In genomic region chr5:148501228-148501957, GRCm38 (mm10) we compare ENCODE assay signal across 30 mouse cellular contexts. TPM values are rescaled to one million over a fixed set of nuclear protein-coding genes. Genes with fewer than 3 reads are reported as not detected.
DNase-seq lines count a peak whose midpoint lies in the region; ATAC-seq and TF ChIP-seq lines count a peak whose summit lies in the region.
"Had no signal": no experiment of that assay in that cellular context is flagged by ENCODE, and none has a peak within 500 bp of the region (broad histone marks: within the 10 kb centered on the region; RNA-seq: fewer than 3 reads in every experiment).

No protein-coding gene starts in this region.

- no peak overlapping the region for H3K27ac ChIP-seq in midbrain, embryonic 11.5 days (ENCODE audit: low read depth, low read length)
- H3K27ac ChIP-seq: heart, adult 2 months; hindbrain, embryonic 14.5 days; intestine, embryonic 15.5 days; kidney, postnatal 0 days; liver, embryonic 14.5 days; macrophage had no signal

- no peak overlapping the region for H3K9ac ChIP-seq in midbrain, embryonic 11.5 days (ENCODE audit: low read length)
- H3K9ac ChIP-seq: heart, embryonic 12.5 days; hindbrain, embryonic 14.5 days; intestine, embryonic 15.5 days; liver, embryonic 14.5 days had no signal

- peaks cover 18% of the 10 kb centered on the region for H3K36me3 ChIP-seq in C2C12 (ENCODE audit: control insufficient read depth, insufficient read depth)
- H3K36me3 ChIP-seq in midbrain, embryonic 11.5 days (ENCODE audit: control insufficient read depth, insufficient read depth, low read length) = peaks cover 3% of the 10 kb centered on the region; the same call in 1 of the 2 replicates

- no peaks in the 10 kb centered on the region; the same call in 1 of the 2 replicates for H3K9me3 ChIP-seq in midbrain, embryonic 11.5 days (ENCODE audit: control insufficient read depth, low read length)
- H3K9me3 ChIP-seq: G1E; intestine, embryonic 15.5 days had no signal

- no peaks in the 10 kb centered on the region for H3K27me3 ChIP-seq in C2C12 (ENCODE audit: control insufficient read depth, insufficient read depth, insufficient read length)
- H3K27me3 ChIP-seq in midbrain, embryonic 11.5 days (ENCODE audit: control insufficient read depth, insufficient read depth, low read length) = no peaks in the 10 kb centered on the region
- H3K27me3 ChIP-seq: heart, embryonic 12.5 days; intestine, embryonic 15.5 days had no signal

- H3K79me3 ChIP-seq in C2C12 (ENCODE audit: low read depth) = no peaks in the 10 kb centered on the region

- ATAC-seq in inflammation-experienced regulatory T-cells, adult 6 months = peak; percentile 90
- ATAC-seq in midbrain, embryonic 11.5 days (ENCODE audit: low FRiP score) = no peak
- ATAC-seq: forebrain, embryonic 14.5 days; intestine, embryonic 15.5 days had no signal

- DNase-seq in 3T3-L1 (ENCODE audit: low read depth, low spot score) = peak; percentile 76
- peak; percentile 33 for DNase-seq in NIH3T3 (ENCODE audit: low read depth)
- DNase-seq in layer of hippocampus, adult 9-10 months (ENCODE audit: low spot score) = no peak
- DNase-seq in cerebellum, adult 9-10 months = no peak
- no peak for DNase-seq in midbrain, embryonic 11.5 days (ENCODE audit: low spot score, missing footprints)
- DNase-seq in kidney, postnatal 25 days = no peak
- DNase-seq: adrenal gland, adult 8-10 months; cerebellum, adult 2 months; cerebellum, postnatal 36 days; gastrocnemius, postnatal 14 days; heart, adult 2 months; kidney, adult 8-10 months; layer of hippocampus, adult 9-11 months; liver; lung, adult 2 months; lung, postnatal 10 days; midbrain, embryonic 14.5 days; right cerebral cortex, postnatal 4 days; thymus, adult 18-20 months; thymus, postnatal 4 days had no signal

- 92% methylated on average over 6 of the region's 6 CpGs for WGBS in midbrain, embryonic 11.5 days

- no peak overlapping the region for H3ac ChIP-seq in C2C12 (ENCODE audit: control insufficient read depth, insufficient read length, low read depth)

- TF ChIP-seq CTCF in C2C12 (IDR thresholded peaks at IDR 0.05; ENCODE audit: control insufficient read depth, insufficient read depth, insufficient read length) = no peak

- H3K79me2 ChIP-seq in C2C12 (ENCODE audit: control insufficient read depth, insufficient read depth) = no peaks in the 10 kb centered on the region

- no peak overlapping the region for H3K4me3 ChIP-seq in C2C12 (ENCODE audit: insufficient read depth, poor library complexity, severe bottlenecking)
- no peak overlapping the region for H3K4me3 ChIP-seq in midbrain, embryonic 11.5 days (ENCODE audit: low read depth, low read length)
- H3K4me3 ChIP-seq: heart, adult 2 months; heart, embryonic 12.5 days; intestine, embryonic 15.5 days had no signal

- H3K4me2 ChIP-seq in midbrain, embryonic 11.5 days = no peak overlapping the region
- H3K4me2 ChIP-seq: heart, embryonic 12.5 days; hindbrain, embryonic 14.5 days; intestine, embryonic 15.5 days had no signal

- H3K4me1 ChIP-seq in midbrain, embryonic 11.5 days (ENCODE audit: control insufficient read depth, insufficient read depth, low read length) = no peaks in the 10 kb centered on the region
- H3K4me1 ChIP-seq: heart, embryonic 12.5 days; intestine, embryonic 15.5 days had no signal

TF ChIP-seq in C2C12, 6 proteins besides CTCF, POLR2A, EP300 and RAD21:
- TF ChIP-seq FOSL1 (IDR thresholded peaks at IDR 0.05; ENCODE audit: insufficient read depth, low read length, poor library complexity, severe bottlenecking) (no peak), MYOG (IDR thresholded peaks at IDR 0.05; ENCODE audit: control insufficient read depth, extremely low read depth, insufficient read length) (no peak), USF1 (IDR thresholded peaks at IDR 0.05; ENCODE audit: low read depth) (no peak), CEBPB (IDR thresholded peaks at IDR 0.05; ENCODE audit: low read depth) (no peak), MYOD1 (IDR thresholded peaks at IDR 0.05; ENCODE audit: control insufficient read depth, insufficient read length, low read depth) (peak; percentile 68), MAX (IDR thresholded peaks at IDR 0.05) (no peak)

RNA-seq across cellular contexts. Expression of gene Ubl3, which starts 51.2 kb away (rescaled TPM):
- 19.1 TPM for polyA plus RNA-seq in C2C12 (2012; fragmentation: generic; extraction: Trizol)
- 10 to 100 TPM; 84.6 to 85.6 (median 85.1) TPM for polyA plus RNA-seq in inflammation-experienced regulatory T-cells, adult 6 months (2017; shearing (Covaris generic))
- polyA plus RNA-seq in midbrain, embryonic 11.5 days (2014; fragmentation: Nextera tagmentation; extraction: Ambion mirVana) = 64.5 and 66.9 TPM in 2 replicates

Comparison
In these comparisons a context has a peak if more than half of its experiments do, and no peak if none do; other contexts are left out.
1. DNase-seq: peak in 3T3-L1 (single experiment) and NIH3T3 (single experiment); none in layer of hippocampus, adult 9-10 months (single experiment), cerebellum, adult 9-10 months (single experiment), midbrain, embryonic 11.5 days (single experiment) and kidney, postnatal 25 days (0 of 2).